Mouse (Mus musculus): ENCODE measurements at regions not wholly inside any gene's neighbourhood (a gene's known extent, or its start where the extent isn't known, plus 50 kb on each side); places are given as distances from the start of the nearest gene placed in this dataset.

- 96% methylated on average over 1 of the region's 1 CpGs for WGBS
- Histone ChIP-seq H3K9ac (replicated peaks; ENCODE audit: low read depth, low read length) (no peak overlapping the region), H3K36me3 (ENCODE audit: control insufficient read depth, insufficient read depth) (no peaks in the 10 kb centered on the region), H3K9me3 (ENCODE audit: control insufficient read depth, low read length) (no peaks in the 10 kb centered on the region), H3K4me1 (replicated peaks; ENCODE audit: control insufficient read depth, insufficient read depth, low read length) (no peaks in the 10 kb centered on the region), H3K4me2 (ENCODE audit: low read length) (no peak overlapping the region), H3K27me3 (replicated peaks; ENCODE audit: control insufficient read depth, insufficient read depth, low read length) (no peaks in the 10 kb centered on the region), H3K4me3 (replicated peaks; ENCODE audit: low read length) (no peak overlapping the region), H3K27ac (ENCODE audit: low read length) (no peak overlapping the region)
- no peak for ATAC-seq
These were observed 3879.6 kb upstream of the Gm7489 start for GRCm38 (mm10) chr15:50005142-50005541.

DNA sequence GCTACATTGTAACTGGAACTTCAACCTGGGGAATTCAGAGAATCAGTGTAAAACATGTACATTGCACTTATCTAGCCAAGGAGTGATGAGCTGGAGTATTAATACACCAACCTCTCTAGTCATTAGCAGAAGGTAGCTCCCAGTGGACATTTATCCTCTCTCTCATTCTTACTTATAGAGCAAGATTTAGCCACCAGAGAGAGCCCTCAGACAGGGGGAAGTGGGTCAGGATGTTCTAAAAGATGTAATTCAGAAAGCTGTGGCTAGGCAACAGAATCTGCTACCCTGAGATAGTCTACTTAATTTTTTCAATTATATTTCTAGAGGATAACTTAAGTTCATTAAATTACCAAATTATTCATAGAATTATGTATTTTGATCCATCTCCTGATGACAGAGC lies 3838.1 kb upstream of the Gm7489 start:
- no peaks in the 10 kb centered on the region for H3K36me3 ChIP-seq (ENCODE audit: control insufficient read depth, insufficient read depth)
- no peaks in the 10 kb centered on the region for H3K9me3 ChIP-seq (ENCODE audit: control insufficient read depth, low read length)
- H3K4me3 ChIP-seq (replicated peaks; ENCODE audit: low read length) = no peak overlapping the region
- H3K4me2 ChIP-seq (ENCODE audit: low read length) = no peak overlapping the region
- H3K4me1 ChIP-seq (replicated peaks; ENCODE audit: control insufficient read depth, insufficient read depth, low read length) = no peaks in the 10 kb centered on the region
- no peak for ATAC-seq
- no peak overlapping the region for H3K9ac ChIP-seq (replicated peaks; ENCODE audit: low read depth, low read length)
- no peaks in the 10 kb centered on the region for H3K27me3 ChIP-seq (replicated peaks; ENCODE audit: control insufficient read depth, insufficient read depth, low read length)
- H3K27ac ChIP-seq (ENCODE audit: low read length) = no peak overlapping the region

- WGBS = 72% methylated on average over 2 of the region's 2 CpGs
- Histone ChIP-seq H3K9me3 (ENCODE audit: control insufficient read depth, low read length) (no peaks in the 10 kb centered on the region), H3K4me3 (replicated peaks; ENCODE audit: low read length) (no peak overlapping the region), H3K4me2 (ENCODE audit: low read length) (no peak overlapping the region), H3K36me3 (ENCODE audit: control insufficient read depth, insufficient read depth) (no peaks in the 10 kb centered on the region), H3K9ac (replicated peaks; ENCODE audit: low read depth, low read length) (no peak overlapping the region), H3K27me3 (replicated peaks; ENCODE audit: control insufficient read depth, insufficient read depth, low read length) (no peaks in the 10 kb centered on the region), H3K27ac (ENCODE audit: low read length) (no peak overlapping the region), H3K4me1 (replicated peaks; ENCODE audit: control insufficient read depth, insufficient read depth, low read length) (0 out of 2 replicates have a peak, but pooled peaks cover 3% of the 10 kb centered on the region)
- peak; percentile 89 for ATAC-seq
These were observed 3831.2 kb upstream of the Gm7489 start for GRCm38 (mm10) chr15:50053468-50053867.

DNA sequence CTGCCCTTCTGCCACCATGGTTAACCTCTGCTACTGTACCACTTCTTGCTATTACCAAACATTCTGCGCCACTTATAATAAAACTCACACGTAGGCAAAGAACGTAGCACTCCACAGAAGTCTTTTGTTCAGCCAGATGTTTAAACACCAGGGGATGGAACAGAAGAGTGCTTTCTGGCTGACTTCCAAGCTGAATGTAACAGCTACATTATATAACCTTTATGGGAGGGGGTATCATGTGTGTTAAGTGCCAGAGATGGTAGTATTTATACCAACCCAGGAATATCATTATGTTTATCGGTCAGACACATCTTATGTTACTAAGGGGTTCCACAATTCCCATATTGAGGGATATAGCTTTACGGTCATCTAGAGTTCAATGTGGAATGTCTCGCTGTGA lies 3830.8 kb upstream of the Gm7489 start:
- WGBS = 78% methylated on average over 6 of the region's 6 CpGs
- 0 out of 2 replicates have a peak, but pooled peaks cover 3% of the 10 kb centered on the region for H3K4me1 ChIP-seq (replicated peaks; ENCODE audit: control insufficient read depth, insufficient read depth, low read length)
- no peaks in the 10 kb centered on the region for H3K27me3 ChIP-seq (replicated peaks; ENCODE audit: control insufficient read depth, insufficient read depth, low read length)
- no peaks in the 10 kb centered on the region for H3K36me3 ChIP-seq (ENCODE audit: control insufficient read depth, insufficient read depth)
- H3K27ac ChIP-seq (ENCODE audit: low read length) = no peak overlapping the region
- H3K4me2 ChIP-seq (ENCODE audit: low read length) = no peak overlapping the region
- no peak overlapping the region for H3K4me3 ChIP-seq (replicated peaks; ENCODE audit: low read length)
- no peak for ATAC-seq
- H3K9ac ChIP-seq (replicated peaks; ENCODE audit: low read depth, low read length) = no peak overlapping the region
- H3K9me3 ChIP-seq (ENCODE audit: control insufficient read depth, low read length) = no peaks in the 10 kb centered on the region

DNA sequence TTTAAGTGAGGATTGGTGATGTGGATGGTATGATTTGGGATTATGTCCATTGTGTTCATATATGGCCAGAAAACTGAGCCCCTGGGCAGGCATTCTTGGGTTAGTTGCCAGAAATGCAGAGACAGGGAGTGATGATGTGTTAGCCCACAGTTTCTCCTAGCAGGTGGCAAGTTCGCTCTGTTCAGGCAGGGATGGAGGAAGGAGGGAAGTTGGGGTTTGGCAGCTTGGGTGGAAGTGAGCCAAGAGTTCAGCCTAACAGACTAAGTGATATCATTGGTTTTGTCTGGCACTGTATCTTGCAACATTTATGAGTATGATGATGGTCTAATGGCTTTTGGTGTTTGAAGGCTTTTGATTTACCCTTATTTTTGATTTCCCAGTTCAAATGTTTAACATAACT lies 3806.5 kb upstream of the Gm7489 start:
- no peaks in the 10 kb centered on the region for H3K9me3 ChIP-seq (ENCODE audit: control insufficient read depth, low read length)
- H3K27me3 ChIP-seq (replicated peaks; ENCODE audit: control insufficient read depth, insufficient read depth, low read length) = no peaks in the 10 kb centered on the region
- H3K27ac ChIP-seq (ENCODE audit: low read length) = no peak overlapping the region
- H3K4me1 ChIP-seq (replicated peaks; ENCODE audit: control insufficient read depth, insufficient read depth, low read length) = no peaks in the 10 kb centered on the region
- 67% methylated on average over 1 of the region's 1 CpGs for WGBS
- H3K9ac ChIP-seq (replicated peaks; ENCODE audit: low read depth, low read length) = no peak overlapping the region
- no peak overlapping the region for H3K4me3 ChIP-seq (replicated peaks; ENCODE audit: low read length)
- H3K36me3 ChIP-seq (ENCODE audit: control insufficient read depth, insufficient read depth) = no peaks in the 10 kb centered on the region
- ATAC-seq = no peak
- no peak overlapping the region for H3K4me2 ChIP-seq (ENCODE audit: low read length)

- no peak overlapping the region for H3K4me2 ChIP-seq (ENCODE audit: low read length)
- no peaks in the 10 kb centered on the region for H3K27me3 ChIP-seq (replicated peaks; ENCODE audit: control insufficient read depth, insufficient read depth, low read length)
- no peaks in the 10 kb centered on the region for H3K36me3 ChIP-seq (ENCODE audit: control insufficient read depth, insufficient read depth)
- H3K4me3 ChIP-seq (replicated peaks; ENCODE audit: low read length) = no peak overlapping the region
- no peak overlapping the region for H3K27ac ChIP-seq (ENCODE audit: low read length)
- ATAC-seq = peak; percentile 77
- no peaks in the 10 kb centered on the region for H3K9me3 ChIP-seq (ENCODE audit: control insufficient read depth, low read length)
- H3K4me1 ChIP-seq (replicated peaks; ENCODE audit: control insufficient read depth, insufficient read depth, low read length) = no peaks in the 10 kb centered on the region
- WGBS = 74% methylated on average over 2 of the region's 2 CpGs
- H3K9ac ChIP-seq (replicated peaks; ENCODE audit: low read depth, low read length) = no peak overlapping the region
These were observed 3802.3 kb upstream of the Gm7489 start for GRCm38 (mm10) chr15:50082428-50082827.

GRCm38 (mm10) chr15:50102596-50103277 lies 3782.0 kb upstream of the Gm7489 start:
- Histone ChIP-seq H3K9ac (replicated peaks; ENCODE audit: low read depth, low read length) (no peak overlapping the region), H3K27me3 (replicated peaks; ENCODE audit: control insufficient read depth, insufficient read depth, low read length) (no peaks in the 10 kb centered on the region), H3K9me3 (ENCODE audit: control insufficient read depth, low read length) (no peaks in the 10 kb centered on the region), H3K4me3 (replicated peaks; ENCODE audit: low read length) (no peak overlapping the region), H3K4me1 (replicated peaks; ENCODE audit: control insufficient read depth, insufficient read depth, low read length) (peaks cover 5% of the 10 kb centered on the region; the same call in 1 of the 2 replicates), H3K36me3 (ENCODE audit: control insufficient read depth, insufficient read depth) (no peaks in the 10 kb centered on the region), H3K27ac (ENCODE audit: low read length) (no peak overlapping the region), H3K4me2 (ENCODE audit: low read length) (0 out of 2 replicates have a peak overlapping the region, but pooled peaks have one; percentile 16)
- 58% methylated on average over 5 of the region's 5 CpGs for whole genome bisulfite sequencing
- peak; percentile 43; the same call in 1 of the 2 replicates for ATAC-seq

DNA sequence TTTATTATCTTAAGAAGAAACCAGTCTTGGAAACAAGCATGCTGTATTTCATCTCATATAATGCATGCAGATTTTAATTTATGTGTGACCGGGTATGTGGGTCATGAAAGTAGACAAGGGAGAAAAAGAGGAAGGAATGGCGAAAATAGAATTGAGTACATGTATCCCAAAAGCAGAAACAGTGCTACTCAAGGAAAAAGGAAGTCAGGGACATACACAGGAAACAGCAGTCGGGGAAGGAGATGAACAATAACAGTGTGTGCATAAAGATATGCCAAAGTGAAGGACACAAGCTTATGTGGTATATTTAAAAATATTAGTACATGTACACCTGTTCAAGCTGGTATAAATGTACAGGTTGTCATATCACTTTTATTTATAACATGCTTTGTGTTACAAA lies 3775.8 kb upstream of the Gm7489 start:
- Histone ChIP-seq H3K4me3 (replicated peaks; ENCODE audit: low read length) (no peak overlapping the region), H3K27ac (ENCODE audit: low read length) (no peak overlapping the region), H3K4me2 (ENCODE audit: low read length) (no peak overlapping the region), H3K4me1 (replicated peaks; ENCODE audit: control insufficient read depth, insufficient read depth, low read length) (no peaks in the 10 kb centered on the region), H3K9me3 (ENCODE audit: control insufficient read depth, low read length) (no peaks in the 10 kb centered on the region), H3K36me3 (ENCODE audit: control insufficient read depth, insufficient read depth) (no peaks in the 10 kb centered on the region), H3K27me3 (replicated peaks; ENCODE audit: control insufficient read depth, insufficient read depth, low read length) (no peaks in the 10 kb centered on the region), H3K9ac (replicated peaks; ENCODE audit: low read depth, low read length) (no peak overlapping the region)
- no peak for ATAC-seq
- WGBS = 91% methylated on average over 3 of the region's 3 CpGs

DNA sequence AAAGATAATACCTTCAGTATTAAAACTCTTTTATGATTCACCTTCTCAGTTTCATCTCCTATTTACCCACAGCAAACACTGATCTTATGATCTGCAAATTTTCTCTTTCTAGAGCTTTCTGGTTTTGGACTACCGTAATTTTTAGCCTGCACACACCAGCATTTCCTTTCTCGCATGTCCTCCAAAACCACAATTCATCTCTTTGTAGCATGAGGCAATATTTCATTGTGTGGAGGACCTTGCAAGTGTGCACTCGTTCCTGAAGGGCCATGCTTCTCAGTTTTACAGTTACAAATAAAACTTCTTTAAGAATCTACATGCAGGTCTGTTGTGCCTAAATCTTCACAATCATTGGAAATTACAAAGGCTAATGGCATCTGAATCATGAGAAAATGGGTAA lies 3730.8 kb upstream of the Gm7489 start:
- no peak overlapping the region for H3K4me3 ChIP-seq (replicated peaks; ENCODE audit: low read length)
- ATAC-seq = no peak
- H3K4me2 ChIP-seq (ENCODE audit: low read length) = no peak overlapping the region
- no peak overlapping the region for H3K27ac ChIP-seq (ENCODE audit: low read length)
- no peaks in the 10 kb centered on the region for H3K4me1 ChIP-seq (replicated peaks; ENCODE audit: control insufficient read depth, insufficient read depth, low read length)
- H3K27me3 ChIP-seq (replicated peaks; ENCODE audit: control insufficient read depth, insufficient read depth, low read length) = no peaks in the 10 kb centered on the region
- H3K9me3 ChIP-seq (ENCODE audit: control insufficient read depth, low read length) = no peaks in the 10 kb centered on the region
- H3K36me3 ChIP-seq (ENCODE audit: control insufficient read depth, insufficient read depth) = no peaks in the 10 kb centered on the region
- no peak overlapping the region for H3K9ac ChIP-seq (replicated peaks; ENCODE audit: low read depth, low read length)
- 86% methylated on average over 3 of the region's 3 CpGs for WGBS

DNA sequence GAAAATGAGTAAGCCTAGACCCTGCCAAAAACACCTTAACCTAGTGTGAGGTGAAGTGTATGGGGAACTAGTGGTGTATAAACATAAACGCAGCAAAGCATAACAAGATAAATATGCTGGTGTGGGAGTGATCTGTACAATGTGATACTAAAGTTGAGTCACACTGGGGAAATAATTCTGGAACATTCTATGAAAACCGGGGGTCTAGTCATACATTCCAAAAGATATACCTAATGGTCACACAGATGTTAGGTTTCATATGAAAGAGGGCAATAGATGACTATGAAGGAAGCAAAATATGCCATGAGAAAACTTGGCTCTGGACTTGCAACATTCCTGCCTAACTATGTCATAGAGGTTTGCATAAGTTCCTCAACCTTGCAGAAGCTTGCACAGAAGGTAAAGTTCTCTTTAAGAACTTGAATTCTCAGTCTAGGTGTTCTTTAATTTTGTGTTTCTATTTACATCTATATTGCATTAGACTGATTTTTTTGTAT lies 3712.4 kb upstream of the Gm7489 start:
- Histone ChIP-seq H3K9ac (replicated peaks; ENCODE audit: low read depth, low read length) (no peak overlapping the region), H3K27ac (ENCODE audit: low read length) (no peak overlapping the region), H3K4me1 (replicated peaks; ENCODE audit: control insufficient read depth, insufficient read depth, low read length) (no peaks in the 10 kb centered on the region), H3K4me2 (ENCODE audit: low read length) (no peak overlapping the region), H3K9me3 (ENCODE audit: control insufficient read depth, low read length) (no peaks in the 10 kb centered on the region), H3K36me3 (ENCODE audit: control insufficient read depth, insufficient read depth) (no peaks in the 10 kb centered on the region), H3K27me3 (replicated peaks; ENCODE audit: control insufficient read depth, insufficient read depth, low read length) (no peaks in the 10 kb centered on the region), H3K4me3 (replicated peaks; ENCODE audit: low read length) (no peak overlapping the region)
- ATAC-seq = no peak
- 88% methylated on average over 2 of the region's 2 CpGs for WGBS
